Mouse (Mus musculus): ENCODE measurements at regions not wholly inside any gene's neighbourhood (a gene's known extent, or its start where the extent isn't known, plus 50 kb on each side); places are given as distances from the start of the nearest gene placed in this dataset.

- DNase-seq (ENCODE audit: extremely low spot score): no peak
These were observed 87.6 kb upstream of the Mrps6 start for GRCm38 (mm10) chr16:91970461-91970860.

- DNase-seq (ENCODE audit: extremely low spot score): no peak
These were observed 84.9 kb upstream of the Mrps6 start for GRCm38 (mm10) chr16:91973183-91973582.

GRCm38 (mm10) chr16:91976194-91976805 lies 81.8 kb upstream of the Mrps6 start:
- DNase-seq (ENCODE audit: extremely low spot score): no peak

GRCm38 (mm10) chr16:91978423-91978822 lies 79.6 kb upstream of the Mrps6 start:
- no peak for DNase-seq (ENCODE audit: extremely low spot score)

- peak; percentile 28 for DNase-seq (ENCODE audit: extremely low spot score)
These were observed 79.2 kb upstream of the Mrps6 start for GRCm38 (mm10) chr16:91978846-91979245.

- no peak for DNase-seq (ENCODE audit: extremely low spot score)
These were observed 77.6 kb upstream of the Mrps6 start for GRCm38 (mm10) chr16:91980482-91980881.

- no peak for DNase-seq (ENCODE audit: extremely low spot score)
These were observed 72.9 kb upstream of the Mrps6 start for GRCm38 (mm10) chr16:91985211-91985610.

GRCm38 (mm10) chr16:91989332-91989731 lies 68.7 kb upstream of the Mrps6 start:
- no peak for DNase-seq (ENCODE audit: extremely low spot score)

- DNase-seq (ENCODE audit: extremely low spot score): peak; percentile 54
These were observed 62.4 kb upstream of the Mrps6 start for GRCm38 (mm10) chr16:91995459-91996190.

- no peak for DNase-seq (ENCODE audit: extremely low spot score)
These were observed 50.7 kb upstream of the Mrps6 start for GRCm38 (mm10) chr16:92007351-92007750.
